Mouse (Mus musculus): ENCODE data around the gene Tuba8.
A peak's percentile ranks its signal among the peaks of the same experiment; 100 is the strongest.

Gene Tuba8

GRCm38 (mm10) chr6:121210149-121210925 is at the start of gene Tuba8:
Gene Tuba8, plus strand, starts transcription at chr6:121210696.
- DNase-seq (ENCODE audit: low read depth, low spot score): peak; percentile 22

GRCm38 (mm10) chr6:121162616-121163015 is 47.9 kb upstream of the Tuba8 start:
- DNase-seq (ENCODE audit: low read depth, low spot score): no peak

GRCm38 (mm10) chr6:121166098-121166552 is 44.4 kb upstream of the Tuba8 start:
- DNase-seq (ENCODE audit: low read depth, low spot score): no peak

- DNase-seq (ENCODE audit: low read depth, low spot score): no peak
Measured at GRCm38 (mm10) chr6:121167381-121167975, 43.0 kb upstream of the Tuba8 start.

- no peak for DNase-seq (ENCODE audit: low read depth, low spot score)
Measured at GRCm38 (mm10) chr6:121171102-121171501, 39.4 kb upstream of the Tuba8 start.

DNA sequence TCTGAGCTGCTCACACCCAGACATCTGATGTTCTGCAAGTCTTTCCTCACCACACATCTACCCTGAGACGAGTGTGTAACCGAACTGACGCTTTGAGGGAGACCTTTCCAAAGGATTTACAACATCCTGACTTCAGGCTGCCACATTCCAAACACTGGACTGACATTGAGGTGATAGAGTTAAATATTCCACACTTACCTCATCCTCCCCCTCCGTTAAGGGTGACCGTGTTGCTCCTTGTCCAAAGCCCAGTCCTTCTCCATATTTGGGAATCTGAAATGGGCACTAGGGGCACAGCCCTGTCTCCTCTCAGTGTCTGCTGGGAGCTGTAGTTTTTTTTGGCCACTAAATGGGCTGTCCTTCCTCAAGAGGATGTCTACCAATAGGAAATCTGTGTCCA is 37.0 kb upstream of the Tuba8 start:
- DNase-seq (ENCODE audit: low read depth, low spot score): no peak

DNA sequence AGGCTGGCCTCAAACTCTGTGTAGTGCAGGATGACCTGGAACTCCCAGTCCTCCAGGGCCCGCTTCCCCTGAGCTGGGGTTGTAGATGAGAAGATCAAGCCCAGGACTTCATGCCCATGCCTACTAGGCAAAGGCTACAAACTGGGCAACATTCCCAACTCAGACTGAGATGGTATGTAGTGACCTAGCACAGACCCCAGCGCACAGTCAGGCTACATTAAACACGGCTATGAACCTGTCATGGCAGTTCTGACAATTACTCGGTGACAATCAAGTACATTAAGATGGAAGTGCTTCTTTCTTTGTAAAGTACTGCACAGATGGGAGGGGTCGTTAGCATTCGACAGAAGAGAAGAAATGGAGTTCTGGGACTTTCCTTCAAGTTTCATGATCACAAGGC is 35.7 kb upstream of the Tuba8 start:
- no peak for DNase-seq (ENCODE audit: low read depth, low spot score)

DNA sequence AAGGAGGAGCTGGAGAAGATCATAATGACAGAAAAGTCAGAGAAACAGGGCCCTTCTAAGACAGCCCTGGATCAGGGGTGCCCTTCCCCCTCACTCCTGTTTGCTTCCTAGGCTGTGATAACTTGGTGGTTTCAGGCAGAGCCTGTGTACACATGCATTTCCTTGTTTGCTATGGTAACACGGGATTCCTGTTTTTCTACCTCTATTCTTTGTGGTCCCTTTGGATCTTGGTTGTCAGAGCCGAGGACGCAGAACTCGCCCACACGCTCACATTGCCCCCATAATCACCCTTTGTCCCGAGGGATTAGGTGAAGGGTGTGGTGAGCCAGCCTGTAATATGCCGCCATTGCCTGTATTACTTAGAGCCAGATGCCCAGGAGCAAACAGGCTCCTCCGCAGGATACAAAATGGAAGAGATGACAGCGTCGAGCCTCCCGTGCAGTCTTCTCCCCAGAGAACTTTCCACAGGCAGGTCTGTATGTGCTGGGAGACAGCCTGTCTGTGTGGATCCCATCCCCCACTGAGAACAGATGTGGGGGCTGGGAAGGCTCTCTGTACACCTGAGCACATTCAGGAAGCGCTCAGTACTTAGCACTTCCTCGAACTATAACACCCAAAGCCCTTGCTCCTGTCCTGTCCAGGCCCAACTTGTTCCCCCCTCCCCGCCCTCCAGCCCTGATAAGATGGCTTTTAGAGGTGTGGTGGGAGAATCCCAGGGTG is 34.3 kb upstream of the Tuba8 start:
- no peak for DNase-seq (ENCODE audit: low read depth, low spot score)

DNA sequence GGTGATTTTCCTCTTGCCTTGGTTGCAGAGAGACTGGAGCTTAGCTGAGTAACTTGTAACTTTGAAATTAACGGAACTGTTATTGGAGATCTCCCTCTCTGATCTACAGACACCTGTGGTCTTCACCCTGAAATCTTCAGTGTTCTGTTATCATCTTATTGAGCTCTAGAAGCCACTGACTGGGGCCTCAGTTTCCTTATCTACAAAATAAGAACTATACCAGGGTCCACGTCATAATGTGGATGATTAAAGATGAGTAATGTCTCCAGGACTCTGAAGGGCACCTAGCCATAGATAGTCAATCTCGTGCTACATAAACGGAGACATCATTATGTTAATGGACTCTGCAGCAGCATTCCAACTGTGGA is 33.8 kb upstream of the Tuba8 start:
- no peak for DNase-seq (ENCODE audit: low read depth, low spot score)

DNA sequence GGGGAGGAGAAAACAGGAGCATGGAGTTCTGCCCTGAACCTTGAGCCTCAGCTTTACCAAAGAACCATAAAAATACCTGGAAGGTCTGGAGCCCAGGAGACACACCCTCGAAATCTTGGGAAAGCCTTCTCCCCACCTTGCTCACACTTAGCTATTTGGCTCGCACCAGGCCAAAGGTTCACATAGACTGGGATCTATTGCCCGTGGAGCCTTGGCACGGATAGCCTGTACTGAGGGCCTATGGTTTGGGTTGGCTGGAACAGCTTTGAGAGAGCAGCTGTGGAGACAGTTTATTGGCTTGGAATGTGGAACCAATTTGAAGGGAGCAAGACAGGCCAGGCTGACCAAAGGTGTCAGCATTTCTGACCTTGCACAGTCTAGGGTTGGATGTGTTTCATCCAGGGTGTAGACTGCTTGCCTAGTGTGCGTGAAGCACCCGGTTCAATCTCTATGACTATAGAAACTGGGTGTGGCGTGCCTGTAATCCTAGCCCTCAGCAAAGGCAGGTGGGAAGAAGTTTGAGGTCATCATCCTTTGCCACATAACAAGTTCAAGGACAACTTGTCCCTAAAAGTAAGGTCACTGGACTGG is 33.3 kb upstream of the Tuba8 start:
- DNase-seq (ENCODE audit: low read depth, low spot score): no peak

- peak; percentile 45 for DNase-seq (ENCODE audit: low read depth, low spot score)
Measured at GRCm38 (mm10) chr6:121178700-121179358, 31.7 kb upstream of the Tuba8 start.

DNA sequence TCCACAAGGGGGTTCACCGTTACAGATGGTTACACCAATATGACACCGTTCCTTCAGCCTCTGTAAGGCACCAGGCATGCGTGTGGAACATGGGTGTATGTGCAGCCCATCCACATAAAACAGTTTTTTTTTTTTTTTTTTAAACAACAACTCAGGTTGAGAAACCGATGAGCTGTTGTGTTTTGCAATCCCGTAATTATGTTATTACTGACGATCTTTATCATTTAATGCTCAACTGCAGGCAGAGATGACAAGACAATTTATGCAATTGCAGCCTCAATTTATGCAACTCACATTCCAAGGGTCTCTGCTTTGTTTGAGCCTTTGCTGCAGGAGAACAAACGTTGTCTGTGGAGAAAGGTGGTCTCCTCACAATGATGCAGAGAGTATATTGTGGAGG is 30.6 kb upstream of the Tuba8 start:
- DNase-seq (ENCODE audit: low read depth, low spot score): no peak

GRCm38 (mm10) chr6:121183414-121184173 is 26.9 kb upstream of the Tuba8 start, which contains the start of gene Pex26:
Gene Pex26, plus strand, starts transcription at chr6:121183667.
- DNase-seq (ENCODE audit: low read depth, low spot score): peak; percentile 88

DNA sequence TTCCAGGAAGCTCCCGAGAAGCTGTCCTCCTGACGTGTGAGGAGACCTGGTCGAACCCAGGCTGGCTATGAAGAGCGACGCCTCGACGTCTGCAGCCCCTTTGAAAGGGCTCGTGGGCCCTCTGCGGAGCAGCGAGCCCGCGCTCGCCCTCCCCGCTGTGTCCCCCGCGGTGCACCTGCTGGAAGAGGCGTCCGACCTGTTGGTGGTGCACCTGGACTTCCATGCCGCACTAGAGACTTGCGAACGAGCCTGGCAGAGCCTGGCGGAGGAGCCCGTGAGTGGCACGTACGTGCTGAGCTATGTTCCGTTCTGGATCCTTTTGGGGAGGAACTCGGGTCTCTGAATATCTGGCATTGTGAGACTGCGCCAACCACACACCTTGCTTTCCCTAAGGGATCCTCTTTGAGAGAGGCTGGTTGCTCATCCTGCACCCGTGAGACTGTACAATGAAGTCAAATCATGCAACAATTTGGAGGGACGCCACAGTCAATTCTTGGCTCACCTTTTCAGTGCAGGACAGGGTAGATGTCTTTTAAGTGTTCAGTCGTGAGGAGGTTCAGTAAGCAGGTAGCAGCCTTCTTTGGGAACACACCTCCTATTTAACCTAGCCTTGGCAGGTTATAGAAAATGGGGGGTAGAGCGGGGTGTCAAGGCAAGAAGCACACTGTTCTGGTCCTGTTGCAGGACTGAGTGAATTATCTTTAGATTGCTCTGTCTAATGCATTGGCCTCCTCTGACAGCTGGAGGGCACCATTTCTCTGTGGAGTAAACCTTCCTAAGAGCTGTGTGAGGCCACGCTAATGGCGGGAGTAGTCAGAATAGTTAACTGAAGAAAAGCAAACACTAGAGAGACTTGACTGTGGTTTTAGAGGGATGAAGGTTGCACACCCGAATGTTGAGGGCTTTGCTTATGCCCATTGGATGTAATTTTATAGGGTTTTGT is 26.0 kb upstream of the Tuba8 start:
- no peak for DNase-seq (ENCODE audit: low read depth, low spot score)

DNA sequence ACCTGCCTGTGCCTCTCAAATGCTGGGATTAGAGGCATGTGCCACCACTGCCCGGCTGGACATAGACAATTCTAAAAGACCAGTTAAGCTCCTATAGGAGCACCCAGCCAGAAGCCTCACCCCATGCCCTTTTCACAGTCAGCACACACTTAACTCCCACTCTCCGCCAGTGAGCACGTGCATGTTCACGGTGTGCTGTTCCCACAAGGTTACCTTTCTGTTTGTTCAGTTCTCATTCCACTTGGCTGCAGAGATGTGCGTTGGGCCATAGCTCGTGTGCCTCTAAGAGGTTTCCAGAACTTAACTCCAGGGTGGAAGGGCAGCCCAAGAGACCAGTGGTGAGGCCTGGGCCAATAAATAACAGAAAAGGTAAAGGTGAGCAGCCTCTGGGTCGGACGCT is 25.3 kb upstream of the Tuba8 start:
- DNase-seq (ENCODE audit: low read depth, low spot score): no peak

DNA sequence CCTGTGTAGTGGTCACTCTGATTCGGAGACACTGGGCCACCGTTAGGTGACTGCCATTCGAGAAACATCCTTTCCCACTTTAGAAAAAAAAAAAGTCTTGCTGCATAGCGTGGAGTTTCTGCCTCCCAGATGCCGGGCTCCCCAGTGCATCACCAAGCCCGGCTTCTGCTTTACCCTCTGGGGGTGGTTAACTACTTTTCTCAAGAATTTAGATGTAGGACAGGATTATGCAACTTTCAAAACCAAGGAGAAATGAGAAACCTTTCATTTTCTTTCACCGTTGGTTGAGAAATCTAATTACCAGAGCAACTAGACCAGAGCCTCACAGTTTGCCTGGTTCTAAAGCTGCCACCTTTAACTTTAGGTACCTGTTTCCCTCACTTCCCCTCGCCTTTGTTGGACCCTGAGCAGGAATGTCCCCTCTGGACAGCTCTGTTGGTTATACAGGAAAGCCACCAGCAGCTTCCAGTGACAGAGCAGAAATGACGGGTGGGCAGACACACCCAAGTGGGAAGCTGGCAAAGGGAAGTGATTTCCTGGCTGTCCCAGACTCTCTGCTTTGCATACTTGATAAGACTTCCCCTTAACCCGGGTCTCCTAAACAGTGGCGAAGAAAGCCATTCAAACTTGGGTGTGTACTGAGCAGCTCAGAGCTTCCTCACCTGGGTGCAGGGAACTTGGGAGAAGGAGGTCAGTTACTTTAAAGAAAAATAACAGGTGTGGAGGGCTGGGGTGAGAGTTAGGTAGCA is 19.1 kb upstream of the Tuba8 start:
- no peak for DNase-seq (ENCODE audit: low read depth, low spot score)

GRCm38 (mm10) chr6:121194061-121194955 is 16.2 kb upstream of the Tuba8 start:
- DNase-seq (ENCODE audit: low read depth, low spot score): no peak

Measured in retina, adult 2 months (tissue).